Mouse (Mus musculus) lung, adult 10 weeks (tissue): ENCODE results near the gene Gm21293. TPM values are rescaled to one million over a fixed set of nuclear protein-coding genes. Genes with fewer than 3 reads are reported as not detected.

Source experiments
- polyA plus RNA-seq: library from polyadenylated mRNA; stranded (reverse); fragments of 350-450 nt; fragmentation: Illumina TruSeq; extraction: RNeasy Lipid Tissue Mini Kit (QIAGEN cat#74804); gene quantifications from one replicate; pipeline ENCODE4 v1.2.3, GENCODE M21; 2014; ENCODE audit warnings: low read depth, low replicate concordance; ENCODE audit not compliant: insufficient read depth

Gene Gm21293
- not detected for polyA plus RNA-seq

GRCm38 (mm10) chr10:104142687-104143086, at the start of gene Gm21293:
Gene Gm21293 (plus strand): TSS chr10:104142987.

GRCm38 (mm10) chr10:104151197-104151596, 8.4 kb downstream of the Gm21293 start, which contains the start of gene Gm6763:
Gene Gm6763 (plus strand): TSS chr10:104151497.

GRCm38 (mm10) chr10:104159706-104160105, 16.9 kb downstream of the Gm21293 start, which contains the start of gene Gm8764:
Gene Gm8764 (plus strand): TSS chr10:104160006.

GRCm38 (mm10) chr10:104168215-104168614, 25.4 kb downstream of the Gm21293 start, which contains the start of gene Gm21304:
Gene Gm21304 (plus strand): TSS chr10:104168515.

GRCm38 (mm10) chr10:104176724-104177123, 33.9 kb downstream of the Gm21293 start, which contains the start of gene Gm21312:
Gene Gm21312 (plus strand): TSS chr10:104177024.

GRCm38 (mm10) chr10:104185233-104185632, 42.4 kb downstream of the Gm21293 start, which contains the start of gene Gm20765:
Gene Gm20765 (plus strand): TSS chr10:104185533.

GRCm38 (mm10) chr10:104193742-104194141, 51.0 kb downstream of the Gm21293 start, which contains the start of gene Gm4340:
Gene Gm4340 (plus strand): TSS chr10:104194042.

Other genes with a start within 250 kb of the Gm21293 start
- not detected for gene Gm6763, start 8.5 kb downstream of the Gm21293 start, polyA plus RNA-seq
- gene Gm8764, start 17.0 kb downstream of the Gm21293 start, polyA plus RNA-seq = not detected
- not detected for gene Gm21304, start 25.5 kb downstream of the Gm21293 start, polyA plus RNA-seq
- gene Gm21312, start 34.0 kb downstream of the Gm21293 start, polyA plus RNA-seq = not detected
- not detected for gene Gm20765, start 42.5 kb downstream of the Gm21293 start, polyA plus RNA-seq
- gene Gm4340, start 51.1 kb downstream of the Gm21293 start, polyA plus RNA-seq = not detected